Mouse (Mus musculus): ENCODE measurements at regions not wholly inside any gene's neighbourhood (a gene's known extent, or its start where the extent isn't known, plus 50 kb on each side); places are given as distances from the start of the nearest gene placed in this dataset.

DNA sequence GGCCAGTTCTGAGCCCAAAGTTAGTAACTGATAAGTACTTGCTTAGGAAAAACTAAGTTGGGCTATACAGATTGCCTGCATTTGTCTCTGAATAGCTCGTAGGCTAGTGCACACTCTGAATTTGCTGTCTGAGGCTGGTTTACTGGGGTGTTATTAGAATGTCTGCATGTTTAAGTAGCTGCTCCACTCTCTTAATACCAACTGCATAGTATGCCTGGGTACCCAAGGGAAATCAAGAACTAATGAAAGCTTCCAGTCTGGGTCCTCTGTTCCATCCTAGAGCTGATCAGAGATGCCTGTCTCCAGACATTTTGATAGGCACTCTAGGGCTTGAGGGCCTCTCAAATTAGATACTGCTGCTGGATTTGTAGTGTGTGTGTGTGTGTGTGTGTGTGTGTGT is 537.6 kb downstream of the Bcl11a start:
- DNase-seq, result no peak

DNA sequence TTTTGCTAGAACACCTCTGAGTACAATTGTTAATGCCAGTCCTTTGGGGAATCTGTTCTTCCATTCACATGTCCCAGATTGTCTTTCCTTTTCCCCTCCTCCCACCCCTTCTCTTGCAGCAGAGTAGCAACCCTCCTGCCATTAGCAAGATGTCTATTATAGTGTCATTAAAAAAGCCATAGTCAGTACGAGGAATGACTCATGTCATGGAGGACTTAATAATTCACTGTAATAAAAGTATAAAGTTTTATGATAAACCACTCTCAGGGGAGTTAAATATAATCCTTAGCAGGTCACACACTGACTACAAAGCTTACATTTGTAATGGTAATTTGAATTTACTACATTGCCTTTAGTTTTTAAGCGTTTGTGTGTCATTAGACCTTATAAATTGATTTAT is 540.7 kb downstream of the Bcl11a start:
- no peak for DNase-seq

DNA sequence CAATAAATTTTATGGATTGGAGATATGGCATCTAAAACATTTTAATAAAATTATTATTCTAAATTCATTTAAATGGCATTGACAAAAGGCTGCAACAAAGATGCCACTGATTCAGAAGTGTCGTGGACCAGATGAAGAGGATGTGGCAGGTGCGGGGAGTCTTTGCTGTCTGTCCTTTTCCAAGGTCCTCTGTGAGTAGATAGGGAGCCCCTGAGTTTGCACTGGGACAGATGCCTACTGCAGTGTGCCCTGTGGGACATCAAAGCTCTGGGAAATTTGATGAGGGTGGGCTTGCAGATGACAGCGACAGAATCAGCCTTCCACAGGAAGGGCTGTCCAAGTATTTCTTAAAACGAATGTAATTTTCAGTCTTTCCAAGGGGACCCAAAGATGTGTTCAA is 541.2 kb downstream of the Bcl11a start:
- no peak for DNase-seq

DNA sequence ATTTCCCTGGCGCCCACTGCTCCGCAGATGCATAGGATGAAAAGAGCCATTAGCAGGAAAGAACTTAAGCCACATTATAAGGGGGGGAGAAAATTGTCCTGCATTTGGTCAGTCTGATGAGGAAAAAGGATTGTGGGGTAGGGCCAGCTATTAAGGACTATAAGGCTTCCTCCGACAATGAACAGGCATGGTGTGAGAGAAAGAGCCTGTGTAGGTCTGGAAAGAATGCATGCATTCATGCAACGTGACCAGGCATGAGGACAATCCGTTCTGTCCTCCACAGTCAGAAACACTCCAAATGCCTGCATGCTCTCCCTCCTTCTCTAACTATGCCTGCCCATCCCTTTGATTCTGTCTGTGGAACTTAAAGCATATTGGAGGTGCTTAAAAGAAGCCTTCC is 550.8 kb downstream of the Bcl11a start:
- no peak for DNase-seq

DNA sequence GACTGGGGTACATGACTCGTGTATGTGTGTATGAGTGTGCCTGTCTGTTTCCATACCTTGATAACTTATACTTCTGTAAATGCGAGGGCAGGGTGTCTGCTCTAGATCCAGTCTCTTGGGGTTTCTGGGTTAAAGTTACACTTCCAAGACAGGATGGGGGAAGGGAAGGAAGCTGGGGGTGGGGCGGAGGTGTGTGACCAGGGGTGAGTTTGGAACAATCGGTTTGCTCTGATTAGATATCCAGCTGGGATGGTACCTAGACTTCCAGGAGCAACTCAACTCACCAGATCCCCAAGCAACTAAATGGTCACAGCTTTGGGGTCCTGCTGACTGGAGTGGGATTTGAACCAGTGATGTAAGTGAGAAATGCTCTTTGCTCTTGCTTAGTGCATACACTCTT is 551.6 kb downstream of the Bcl11a start:
- no peak for DNase-seq

DNA sequence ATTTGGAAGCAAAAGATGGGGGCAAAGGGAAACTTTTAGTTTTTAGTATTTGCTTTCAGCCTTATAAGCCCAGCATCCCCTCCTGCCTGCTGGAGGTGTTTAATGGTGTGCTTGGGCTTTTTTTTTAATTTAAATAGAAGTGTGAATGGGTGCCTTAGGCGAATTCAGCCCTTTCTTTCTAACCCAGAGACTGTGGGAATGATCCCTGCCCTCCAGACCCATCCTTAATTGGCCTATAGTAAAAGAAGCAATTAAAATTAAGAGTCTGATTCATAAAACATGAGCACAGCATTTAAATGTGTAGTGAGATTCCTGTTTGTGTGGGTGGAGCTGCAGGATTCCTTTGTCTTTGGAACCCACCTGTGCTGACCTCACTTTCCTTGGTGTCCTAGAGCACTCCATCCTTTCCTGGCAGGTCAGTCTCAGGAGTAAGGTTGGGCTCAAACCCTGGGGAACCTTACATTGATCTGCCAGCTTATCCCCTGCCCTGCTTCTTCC is 552.6 kb downstream of the Bcl11a start:
- DNase-seq, result no peak

DNA sequence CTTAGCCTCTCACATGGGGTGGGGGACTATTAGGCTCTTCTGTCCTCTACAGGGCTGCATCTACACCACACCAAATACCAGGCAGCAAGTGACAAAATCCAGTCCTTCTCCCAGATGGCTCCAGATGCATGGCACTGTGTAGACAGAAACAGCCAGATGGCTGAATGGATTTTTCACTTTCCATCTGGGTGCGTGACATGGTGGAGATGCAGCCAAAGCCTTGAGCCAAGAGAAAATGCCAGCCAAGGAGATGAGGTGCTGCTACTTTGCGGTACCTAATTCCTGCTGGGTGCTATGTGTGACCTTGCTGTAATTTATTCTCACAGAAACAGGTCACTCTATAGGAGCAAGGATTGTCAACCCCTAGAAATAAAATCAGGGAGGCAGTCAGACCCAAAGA is 553.8 kb downstream of the Bcl11a start:
- no peak for DNase-seq

DNA sequence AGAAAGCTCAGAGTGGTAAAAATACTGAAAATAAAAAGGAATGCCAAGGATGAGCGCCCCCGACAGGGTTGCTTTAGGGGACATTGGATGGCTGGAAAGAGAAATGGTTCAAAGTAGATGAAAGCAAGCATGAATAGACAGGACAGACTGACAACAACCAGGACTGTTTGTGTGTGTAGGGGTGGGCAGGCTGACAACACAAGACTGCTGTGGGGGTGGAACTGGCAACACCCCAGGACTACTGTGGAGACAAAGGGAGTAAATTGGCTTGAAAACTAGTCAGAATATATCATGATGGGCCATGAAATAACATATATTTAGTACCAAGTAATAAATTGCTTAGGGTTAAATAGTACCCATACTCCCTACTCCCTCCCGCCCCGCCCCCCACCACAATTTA is 558.9 kb downstream of the Bcl11a start:
- no peak for DNase-seq

DNA sequence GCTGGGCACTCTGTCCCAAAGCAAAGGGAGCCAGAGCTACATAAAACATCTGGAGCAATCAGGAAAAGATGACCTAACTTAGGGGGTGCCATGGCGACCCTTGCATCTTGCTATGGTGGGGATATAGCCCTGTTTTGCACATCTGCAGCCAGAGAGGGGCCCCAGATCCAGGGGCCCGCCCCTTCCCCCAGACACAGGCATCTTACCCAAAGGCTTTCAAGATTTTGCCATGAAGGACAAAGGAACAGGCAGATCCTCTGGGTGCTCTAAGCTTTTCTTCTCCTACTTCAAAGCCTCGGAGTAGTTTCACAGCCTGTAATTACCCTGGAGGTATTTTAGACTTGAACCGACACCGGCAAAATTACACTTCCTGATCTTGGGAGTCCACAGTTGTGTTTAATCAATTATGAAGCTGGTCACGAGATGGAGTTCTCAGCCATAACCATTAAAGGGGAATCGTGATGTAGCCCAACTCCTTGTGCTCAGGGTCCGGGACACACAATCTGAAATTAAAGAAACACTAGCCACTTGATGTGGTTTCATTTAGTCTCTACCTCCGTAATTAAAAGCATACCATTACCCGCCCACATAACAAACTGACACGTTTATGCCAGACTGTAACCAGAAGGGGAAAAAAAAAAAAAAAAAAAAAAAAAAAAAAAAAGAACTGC is 565.7 kb downstream of the Bcl11a start:
- DNase-seq, result no peak

DNA sequence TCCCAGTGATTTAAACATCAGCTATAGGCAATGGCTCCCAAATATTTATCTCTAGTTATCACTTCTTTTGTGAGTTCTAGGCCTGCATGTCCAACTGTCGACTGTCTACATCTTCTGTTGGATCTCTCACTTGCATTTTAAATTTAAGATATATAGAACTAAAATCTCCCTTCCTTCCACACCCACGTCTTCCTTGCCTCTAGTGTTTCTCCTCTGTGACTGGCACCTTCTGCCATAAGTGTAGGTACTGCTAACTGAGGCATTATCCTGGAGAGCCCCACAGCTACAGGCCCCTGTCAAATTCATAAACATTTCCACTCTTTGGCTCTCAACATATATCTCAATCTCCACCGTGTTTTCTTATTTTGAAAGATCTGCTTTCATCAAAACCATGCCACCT is 575.0 kb downstream of the Bcl11a start:
- DNase-seq, result no peak

DNA sequence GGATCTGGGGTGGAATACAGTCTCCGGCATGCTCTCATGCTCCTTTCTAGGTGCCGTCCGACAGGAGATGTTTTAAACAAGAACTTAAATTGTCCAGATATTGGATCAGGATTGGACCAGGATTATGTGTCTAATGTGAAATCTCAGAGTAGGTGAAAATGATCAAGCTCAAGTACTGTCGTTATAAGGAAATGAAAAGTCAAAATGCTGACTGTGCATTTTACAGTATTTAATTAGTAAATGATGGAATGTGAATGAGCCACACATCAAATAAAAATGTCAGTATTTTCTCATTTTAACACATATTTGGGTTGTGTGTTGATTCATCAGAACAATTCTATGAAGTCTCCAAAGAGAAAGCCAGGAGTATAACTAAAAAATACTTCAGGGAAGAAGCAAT is 586.2 kb downstream of the Bcl11a start:
- no peak for DNase-seq

DNA sequence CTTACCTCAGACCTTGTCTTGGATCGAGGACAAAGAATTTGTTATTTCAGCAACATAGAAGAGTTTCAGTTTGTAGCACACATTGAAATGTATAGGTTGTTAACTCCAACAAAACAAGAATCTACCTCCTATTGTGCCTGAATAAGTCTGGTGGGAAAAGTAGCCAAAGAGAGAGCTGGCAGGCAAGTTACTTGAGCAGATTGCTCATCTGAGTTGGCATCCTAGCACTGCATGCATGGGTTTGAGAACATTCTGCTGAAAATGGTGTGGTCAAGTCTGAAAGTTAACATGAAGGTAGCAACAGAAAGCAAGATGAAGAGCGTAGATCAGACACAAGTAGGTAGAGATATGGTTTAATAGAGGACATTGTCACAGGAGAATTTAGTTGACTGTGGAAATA is 587.5 kb downstream of the Bcl11a start:
- DNase-seq, result no peak

DNA sequence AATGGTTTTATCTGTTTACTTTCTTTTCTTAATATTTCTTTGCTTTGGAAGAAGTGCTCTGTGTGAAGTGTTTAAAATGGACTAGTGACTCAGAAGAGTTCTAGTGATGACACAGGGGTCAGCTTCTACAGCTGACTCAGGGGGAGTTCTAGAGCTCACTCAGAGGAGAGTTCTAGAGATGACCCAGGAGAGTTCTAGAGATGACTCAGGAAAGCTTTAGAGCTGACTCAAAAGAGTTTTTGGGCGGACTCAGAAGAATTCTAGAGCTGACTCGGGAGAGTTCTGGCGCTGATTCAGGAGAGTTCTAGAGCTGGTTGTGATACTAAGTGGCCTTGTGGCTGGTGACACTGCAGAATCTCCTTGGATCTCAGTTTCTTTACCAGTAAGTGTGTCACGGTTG is 593.8 kb downstream of the Bcl11a start:
- no peak for DNase-seq

DNA sequence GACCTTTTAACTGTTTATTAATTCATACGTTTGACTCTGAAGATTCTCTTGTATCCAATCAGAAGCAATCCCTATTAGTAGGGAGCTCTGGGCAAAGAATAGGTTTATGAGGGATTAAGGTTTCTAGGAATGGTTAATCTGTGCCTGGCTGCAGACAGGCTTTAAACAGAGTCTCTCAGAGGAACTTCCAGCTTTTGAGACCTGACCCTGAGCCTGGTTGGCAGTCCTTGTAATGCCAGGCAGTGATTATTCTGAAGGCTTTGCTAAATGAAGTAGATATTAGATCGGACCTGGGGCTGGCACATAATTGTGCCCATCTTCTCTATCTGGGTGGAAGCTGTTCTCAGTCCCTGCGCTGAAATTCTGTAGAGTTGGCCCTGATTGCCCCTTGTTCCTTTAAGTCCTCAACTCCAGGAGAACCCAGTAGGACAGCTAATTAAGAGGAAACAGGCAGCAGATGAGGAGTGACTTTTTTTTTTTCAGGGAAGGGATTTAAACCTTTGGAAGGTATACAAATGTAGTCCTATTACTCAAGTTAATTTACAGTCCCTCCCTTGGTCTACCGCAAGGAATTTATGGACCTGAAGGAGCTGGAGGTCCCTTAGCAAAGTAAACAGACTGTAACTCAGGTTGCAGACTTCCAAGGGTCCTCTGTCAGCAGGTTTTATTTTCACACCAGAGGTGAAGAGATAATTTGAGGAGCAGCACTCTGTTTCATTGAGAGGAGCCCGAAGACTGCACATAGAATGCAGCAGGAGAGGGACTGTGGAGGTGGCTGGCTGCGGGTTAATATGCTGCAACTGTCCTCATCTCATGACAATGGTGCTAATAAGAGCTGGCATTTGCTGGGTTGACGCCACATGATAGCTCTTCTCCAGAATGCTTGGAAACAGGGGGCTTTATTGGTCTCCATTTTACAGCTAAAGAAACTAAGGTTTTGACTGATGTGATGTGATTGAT is 595.7 kb downstream of the Bcl11a start:
- no peak for DNase-seq

DNA sequence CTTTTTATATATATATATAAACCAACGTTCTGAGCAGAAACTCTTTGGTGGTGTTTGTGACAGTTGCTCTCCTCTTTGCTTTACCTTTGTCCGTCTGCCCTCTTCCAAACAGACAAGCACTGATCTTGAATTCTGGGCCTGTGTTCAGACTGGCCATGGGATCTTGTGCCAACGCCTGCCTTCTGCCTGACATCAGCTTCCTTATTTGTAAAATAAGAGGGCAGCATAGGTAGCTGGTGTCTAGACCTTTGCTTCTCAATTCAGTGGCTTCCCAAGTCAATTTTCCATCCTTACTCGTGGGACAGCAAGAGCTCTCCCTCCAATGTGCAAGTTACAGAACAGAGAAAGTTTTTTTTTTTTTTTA is 596.3 kb downstream of the Bcl11a start:
- no peak for DNase-seq

DNA sequence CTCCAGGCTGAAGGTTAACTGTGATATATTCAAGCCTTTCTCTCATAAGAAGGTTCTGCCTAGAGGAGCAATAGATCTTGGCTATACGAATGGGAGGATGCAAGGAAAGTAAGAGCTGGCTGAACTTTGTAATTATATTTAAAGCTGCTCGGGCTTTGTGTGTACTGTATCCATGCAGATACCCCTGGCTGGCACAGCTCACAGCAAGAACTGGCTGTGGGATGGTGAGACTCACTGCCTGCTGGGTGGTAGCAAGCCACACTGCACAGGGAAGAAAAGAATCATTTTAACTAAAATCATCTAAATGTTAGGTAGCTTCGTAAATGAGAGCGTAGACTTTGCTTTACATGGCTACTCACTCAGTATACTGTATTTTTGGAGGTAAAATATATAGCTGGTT is 599.2 kb downstream of the Bcl11a start:
- DNase-seq, result no peak

DNA sequence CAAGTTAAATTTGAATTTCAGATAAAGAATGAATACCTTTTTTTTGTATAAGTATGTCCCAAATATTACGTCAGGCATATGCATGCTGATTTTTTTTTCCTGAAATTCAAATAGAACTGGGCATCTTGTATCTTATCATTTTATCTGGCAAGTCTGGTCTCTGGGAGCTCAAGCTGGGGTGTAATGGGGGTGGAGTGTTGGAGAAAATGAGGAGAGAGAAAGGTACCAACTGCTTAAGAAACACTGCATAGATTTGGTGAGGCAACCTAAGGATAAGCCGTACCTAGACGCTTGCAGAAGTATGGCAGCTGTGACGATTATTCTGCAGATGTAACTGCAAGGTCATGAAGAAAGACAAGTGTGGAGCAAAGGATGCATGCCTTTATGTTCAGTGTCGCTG is 601.7 kb downstream of the Bcl11a start:
- DNase-seq, result no peak

DNA sequence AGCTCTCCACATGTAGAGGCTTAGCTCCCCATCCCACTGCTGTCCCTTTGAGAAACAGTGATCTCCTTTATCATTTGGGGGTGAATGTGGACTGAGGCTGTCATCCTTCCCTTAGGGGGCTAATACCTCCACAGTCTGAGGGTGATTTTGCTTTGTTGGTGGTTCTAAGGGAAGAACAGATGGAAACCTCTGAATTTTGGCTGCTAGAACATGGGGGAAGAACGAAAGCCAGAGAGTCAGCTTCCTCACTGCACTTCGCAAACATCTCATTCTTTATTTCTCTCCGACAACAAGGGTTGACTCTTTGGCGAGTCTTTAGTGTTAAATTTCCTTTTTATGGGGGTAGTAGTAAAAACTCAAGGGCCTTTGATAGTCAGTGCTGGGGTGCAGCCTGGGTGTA is 604.6 kb downstream of the Bcl11a start:
- no peak for DNase-seq

DNA sequence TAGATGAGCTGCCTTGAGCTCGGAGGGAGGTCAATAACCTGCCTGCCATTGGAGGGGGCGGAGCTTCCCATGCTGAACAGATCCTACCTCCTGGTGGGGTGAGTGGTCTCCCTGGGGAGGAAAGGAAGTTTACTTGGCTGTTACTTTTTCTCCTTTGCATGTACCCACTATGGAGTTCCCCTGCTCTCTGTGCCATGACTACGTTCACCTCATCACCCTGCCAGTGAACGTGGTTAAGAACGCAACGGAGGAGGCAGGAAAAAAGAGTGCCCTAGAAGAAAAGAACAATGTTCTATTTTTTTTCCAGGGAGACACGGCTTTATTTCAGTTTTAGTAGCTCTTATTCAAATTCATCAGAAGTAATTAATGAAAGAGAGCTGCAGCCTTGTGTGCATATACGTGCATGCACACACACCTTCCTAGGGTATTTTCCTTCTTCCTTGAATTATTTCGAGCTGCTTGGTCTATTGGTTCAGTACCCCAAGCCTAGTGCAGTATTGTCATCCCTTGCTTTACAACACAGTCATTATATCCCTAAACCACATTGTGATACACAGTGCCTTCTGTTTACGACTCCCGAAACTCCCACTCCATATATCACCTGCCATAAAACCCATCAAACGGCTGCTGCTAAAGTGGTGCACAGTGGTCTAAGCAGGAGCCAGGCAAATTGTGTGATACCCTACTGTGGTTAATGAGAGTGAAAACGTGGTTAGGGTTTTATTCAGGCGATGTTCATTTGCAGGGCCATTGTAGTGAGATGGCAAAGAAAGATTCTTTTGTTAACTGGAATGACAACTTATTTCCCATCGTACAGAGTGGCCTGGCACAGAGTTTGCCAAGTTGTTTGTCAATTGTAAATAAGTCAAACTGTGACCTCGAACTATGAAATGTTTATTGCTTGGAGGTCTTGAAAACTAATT is 608.0 kb downstream of the Bcl11a start:
- DNase-seq, result no peak

DNA sequence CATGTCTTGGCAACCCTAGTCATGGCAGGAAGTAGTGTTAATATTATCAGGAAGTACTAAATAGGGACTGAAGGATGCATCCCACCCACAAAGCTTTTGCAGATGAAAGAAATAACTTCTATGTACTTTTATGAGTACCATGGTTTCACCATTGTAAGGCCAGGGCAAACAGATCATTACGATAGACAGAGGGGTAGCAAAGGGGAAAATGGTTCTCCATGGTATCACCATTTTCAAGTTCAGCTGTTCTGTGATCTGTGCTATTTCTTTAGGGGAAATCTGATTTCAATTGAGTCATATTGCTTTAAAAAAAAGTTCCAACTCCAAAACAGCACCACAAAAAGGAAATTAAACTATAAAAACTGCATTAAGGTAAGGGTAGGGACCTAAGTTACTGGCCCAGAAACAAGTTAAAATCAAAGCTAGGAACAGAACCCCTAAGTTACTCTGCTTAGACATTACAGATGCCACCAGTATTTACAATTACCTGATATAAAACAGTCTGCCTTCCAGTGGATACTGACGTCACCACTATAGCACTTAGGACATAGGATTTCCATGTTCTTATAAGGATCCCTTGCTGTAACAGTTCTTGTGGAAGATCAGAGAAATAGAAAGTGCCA is 610.4 kb downstream of the Bcl11a start:
- no peak for DNase-seq

DNA sequence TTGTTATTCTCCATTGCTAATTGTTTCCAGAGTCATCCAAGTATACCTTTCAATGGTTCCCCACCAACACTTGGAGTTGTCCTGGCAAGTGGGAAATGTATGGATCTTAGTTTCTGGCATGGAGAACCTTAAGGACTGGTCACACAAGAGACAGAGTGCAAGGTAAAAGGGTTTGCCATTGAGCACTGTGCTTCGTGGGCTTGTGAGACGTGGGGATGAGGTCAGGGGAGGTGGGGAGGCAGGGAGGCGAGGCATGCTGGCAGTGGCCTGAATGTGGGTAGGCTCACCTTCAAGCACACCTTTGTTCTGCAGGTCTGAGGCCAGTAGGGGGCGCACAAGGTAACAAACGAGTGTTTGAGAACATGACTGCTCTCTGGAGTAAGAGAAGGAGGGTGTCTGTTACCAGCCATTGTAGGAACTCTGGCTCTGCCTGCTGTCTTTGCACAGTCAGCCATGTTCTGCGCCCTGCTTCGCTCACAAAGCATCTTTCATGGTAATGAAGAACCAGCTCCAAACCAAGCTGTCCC is 612.0 kb downstream of the Bcl11a start:
- DNase-seq, result peak; percentile 57

DNA sequence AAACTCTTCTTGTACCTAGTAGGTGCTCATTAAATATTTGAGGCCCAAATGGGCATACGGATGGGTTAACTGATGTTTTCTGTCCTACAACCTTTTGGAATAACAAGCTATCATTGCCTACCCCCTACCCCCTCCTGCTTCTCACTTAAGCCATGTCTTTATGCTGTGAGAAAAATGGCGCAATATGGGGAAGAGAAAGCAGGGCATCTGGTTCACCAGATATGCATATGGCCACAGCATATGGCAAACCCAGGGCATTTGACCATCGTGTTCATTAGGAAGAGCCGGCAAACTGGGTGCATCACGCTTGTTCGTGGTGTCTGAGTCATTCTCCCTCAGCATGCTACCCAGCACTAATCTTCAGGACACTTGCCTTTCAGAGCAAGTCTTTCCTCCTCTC is 616.1 kb downstream of the Bcl11a start:
- no peak for DNase-seq
